Mouse (Mus musculus) embryonic facial prominence, embryonic 13.5 days (tissue): ENCODE results near the gene Zfp472. TPM values are rescaled to one million over a fixed set of nuclear protein-coding genes. Genes with fewer than 3 reads are reported as not detected.
"Not testable (repeated sequence)": the region's sequence is repeated elsewhere in the genome, so short reads cannot be mapped to it uniquely, and the experiment has no call there.

Source experiments
- ATAC-seq: fragments of 200-750 bp; cut with Nextera tagmentation; 2 replicates; pipeline ENCODE4 v1.8.0; 2017; ENCODE audit warnings: low read depth; ENCODE audit not compliant: insufficient number of reproducible peaks, insufficient read depth, low FRiP score, low TSS enrichment
- H3K27ac ChIP-seq: fragments of 300-500 bp; sonication (generic); 2 replicates; pipeline ENCODE4 v1.5.1; 2015; ENCODE audit warnings: moderate library complexity, mild to moderate bottlenecking, inconsistent platforms
- H3K27me3 ChIP-seq: fragments of 300-500 bp; sonication (generic); 2 replicates; pipeline ENCODE4 v1.6.1; 2015; ENCODE audit warnings: mild to moderate bottlenecking, inconsistent platforms
- H3K36me3 ChIP-seq: fragments of 300-500 bp; sonication (generic); 2 replicates; pipeline ENCODE4 v1.6.1; 2015; ENCODE audit warnings: mild to moderate bottlenecking, inconsistent platforms
- H3K4me1 ChIP-seq: fragments of 300-500 bp; sonication (generic); 2 replicates; pipeline ENCODE4 v1.6.1; 2015; ENCODE audit warnings: inconsistent platforms
- H3K4me2 ChIP-seq: fragments of 300-500 bp; sonication (generic); 2 replicates; pipeline ENCODE4 v1.6.1; 2015; ENCODE audit warnings: moderate library complexity, mild to moderate bottlenecking, inconsistent platforms
- H3K4me3 ChIP-seq: fragments of 300-500 bp; sonication (generic); 2 replicates; pipeline ENCODE4 v1.5.1; 2015; ENCODE audit warnings: mild to moderate bottlenecking, inconsistent platforms
- H3K9ac ChIP-seq: fragments of 300-500 bp; sonication (generic); 2 replicates; pipeline ENCODE4 v1.6.1; 2015; ENCODE audit warnings: mild to moderate bottlenecking, inconsistent platforms
- H3K9me3 ChIP-seq: fragments of 300-500 bp; sonication (generic); 2 replicates; pipeline ENCODE4 v1.6.1; 2016; ENCODE audit warnings: inconsistent platforms
- polyA plus RNA-seq: library from polyadenylated mRNA; unstranded; fragments of >200 nt; fragmentation: Nextera tagmentation; extraction: Ambion mirVana; gene quantifications from 2 replicates; pipeline ENCODE4 v1.2.1, GENCODE M21; 2015

Gene Zfp472
- polyA plus RNA-seq, 1 experiment from 2014 or later: 13.8 TPM

DNA sequence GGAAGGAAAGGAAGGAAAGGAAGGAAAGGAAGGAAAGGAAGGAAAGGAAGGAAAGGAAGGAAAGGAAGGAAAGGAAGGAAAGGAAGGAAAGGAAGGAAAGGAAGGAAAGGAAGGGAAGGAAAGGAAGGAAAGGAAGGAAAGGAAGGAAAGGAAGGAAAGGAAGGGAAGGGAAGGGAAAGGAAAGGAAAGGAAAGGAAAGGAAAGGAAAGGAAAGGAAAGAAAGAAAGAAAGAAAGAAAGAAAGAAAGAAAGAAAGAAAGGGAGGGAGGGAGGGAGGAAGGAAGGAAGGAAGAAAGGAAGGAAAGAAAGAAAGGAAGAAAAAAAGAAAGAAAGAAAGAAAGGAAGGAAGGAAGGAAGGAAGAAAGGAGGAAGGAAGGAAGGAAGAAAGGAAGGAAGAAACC, 54.8 kb downstream of the Zfp472 start:
- H3K27ac ChIP-seq, H3K27me3 ChIP-seq, ATAC-seq, H3K4me2 ChIP-seq, H3K4me1 ChIP-seq, H3K4me3 ChIP-seq, H3K9ac ChIP-seq: not testable (repeated sequence)
- peaks cover 90% of the 10 kb centered on the region for H3K36me3 ChIP-seq
- H3K9me3 ChIP-seq: peaks cover 75% of the 10 kb centered on the region

Other genes starting within 250 kb of the Zfp472 start
- gene Zfp871, start 177.5 kb upstream of the Zfp472 start, polyA plus RNA-seq: 37.2 and 41.1 TPM in 2 replicates
- 6.8 and 9.4 TPM in 2 replicates for gene Zfp811, start 155.9 kb upstream of the Zfp472 start, polyA plus RNA-seq
- 20.2 TPM in 2 replicates for gene Zfp799, start 135.6 kb upstream of the Zfp472 start, polyA plus RNA-seq
- 8.7 and 10.0 TPM in 2 replicates for gene Zfp870, start 74.2 kb upstream of the Zfp472 start, polyA plus RNA-seq
- 1.3 TPM in 1 of 2 replicates, not detected in the other for gene Cyp4f14, start 48.5 kb upstream of the Zfp472 start, polyA plus RNA-seq
- 10.9 and 11.0 TPM in 2 replicates for gene Cyp4f13, start 18.4 kb upstream of the Zfp472 start, polyA plus RNA-seq
- gene Zfp952, start 27.3 kb downstream of the Zfp472 start, polyA plus RNA-seq: 16.3 and 17.4 TPM in 2 replicates
- 22.0 and 22.4 TPM in 2 replicates for gene Zfp763, start 67.6 kb downstream of the Zfp472 start, polyA plus RNA-seq
- not detected in 2 replicates for gene 4921501E09Rik, start 102.2 kb downstream of the Zfp472 start, polyA plus RNA-seq
- 9.8 and 12.1 TPM in 2 replicates for gene Zfp563, start 123.5 kb downstream of the Zfp472 start, polyA plus RNA-seq
- gene Morc2b, start 173.9 kb downstream of the Zfp472 start, polyA plus RNA-seq: 0.07 TPM in 1 of 2 replicates, not detected in the other
- gene Olfr55, start 202.6 kb downstream of the Zfp472 start, polyA plus RNA-seq: 0.06 TPM in 1 of 2 replicates, not detected in the other
- gene Olfr239, start 225.5 kb downstream of the Zfp472 start, polyA plus RNA-seq: not detected in 2 replicates